Mouse (Mus musculus): Measurements from ENCODE around the gene Krt33a.

Gene Krt33a

GRCm38 (mm10) chr11:99988530-99988929 is 27.5 kb downstream of the Krt33a start:
- DNase-seq (ENCODE audit: low read depth, low spot score), result no peak

GRCm38 (mm10) chr11:99986180-99986647 is 29.8 kb downstream of the Krt33a start, which contains the start of gene Krtap16-1:
Krtap16-1 (minus strand) TSS chr11:99986597.
- no peak for DNase-seq (ENCODE audit: low read depth, low spot score)

GRCm38 (mm10) chr11:99985291-99986092 is 30.5 kb downstream of the Krt33a start:
- DNase-seq (ENCODE audit: low read depth, low spot score), result no peak

DNA sequence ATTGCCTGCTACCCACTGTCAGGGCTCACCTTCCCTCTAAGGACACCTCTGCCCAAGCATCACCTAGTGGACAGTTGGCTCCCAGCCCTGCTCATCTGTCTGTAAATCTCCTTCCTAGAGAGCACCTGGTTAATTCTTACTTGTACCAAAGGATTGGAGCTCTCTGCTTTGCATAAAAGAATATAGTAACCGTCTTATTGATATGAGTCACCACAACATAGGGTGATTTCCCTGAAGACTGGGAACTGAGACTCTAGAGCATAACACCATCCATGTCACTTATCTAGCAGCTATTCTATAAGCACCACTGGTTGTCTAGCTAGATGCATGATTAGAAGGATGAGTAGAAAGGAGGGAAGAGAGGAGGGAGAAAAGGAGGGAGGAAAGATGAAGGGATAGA is 32.6 kb downstream of the Krt33a start:
- no peak for DNase-seq (ENCODE audit: low read depth, low spot score)

GRCm38 (mm10) chr11:99982731-99983130 is 33.3 kb downstream of the Krt33a start:
- no peak for DNase-seq (ENCODE audit: low read depth, low spot score)

GRCm38 (mm10) chr11:99978953-99979352 is 37.1 kb downstream of the Krt33a start, which contains the start of gene Krtap29-1:
Krtap29-1 (minus strand) TSS chr11:99979053.
- no peak for DNase-seq (ENCODE audit: low read depth, low spot score)

DNA sequence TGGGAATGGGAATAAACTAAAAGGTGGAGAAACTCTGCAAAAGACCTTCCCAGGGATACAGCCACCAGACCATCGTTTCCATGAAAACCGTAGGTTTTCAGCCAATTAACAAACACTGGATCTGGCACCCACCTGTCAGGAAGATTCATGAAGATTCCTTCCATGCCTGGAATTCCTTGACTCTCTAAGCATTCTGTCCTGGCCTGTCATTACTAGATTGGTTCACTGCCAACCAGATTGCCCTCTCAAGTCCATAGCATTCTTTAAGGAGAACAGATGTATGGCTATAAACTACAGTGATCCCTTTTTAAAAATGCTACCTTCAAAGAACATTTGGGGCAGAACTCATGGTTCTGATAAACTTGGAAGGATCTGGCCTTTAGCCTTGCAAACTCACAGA is 50.1 kb downstream of the Krt33a start:
- DNase-seq (ENCODE audit: low read depth, low spot score), result peak; percentile 8

DNA sequence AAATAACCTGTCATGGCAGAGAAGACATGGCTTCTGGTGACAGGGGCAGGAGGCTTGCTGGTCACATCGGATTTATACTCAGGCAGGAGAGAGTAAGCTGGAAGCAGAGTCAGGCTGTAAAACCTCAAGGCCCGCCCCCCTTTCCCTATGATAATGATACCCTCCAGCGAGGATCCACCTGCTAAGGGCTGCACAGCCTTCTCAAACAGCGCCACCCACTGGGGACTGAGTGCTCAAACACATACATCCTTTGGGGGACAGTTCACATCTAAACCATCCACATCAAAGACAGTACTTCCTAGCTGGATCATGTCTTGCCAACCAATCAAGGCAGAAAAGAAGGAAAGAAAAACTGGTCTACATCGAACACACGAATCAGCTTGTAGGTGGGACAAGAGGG is 51.8 kb downstream of the Krt33a start:
- DNase-seq (ENCODE audit: low read depth, low spot score), result peak; percentile 9

Measured in 3T3-L1 (cell line).